ENCODE assay signal across 22 mouse cellular contexts in the genomic region with DNA sequence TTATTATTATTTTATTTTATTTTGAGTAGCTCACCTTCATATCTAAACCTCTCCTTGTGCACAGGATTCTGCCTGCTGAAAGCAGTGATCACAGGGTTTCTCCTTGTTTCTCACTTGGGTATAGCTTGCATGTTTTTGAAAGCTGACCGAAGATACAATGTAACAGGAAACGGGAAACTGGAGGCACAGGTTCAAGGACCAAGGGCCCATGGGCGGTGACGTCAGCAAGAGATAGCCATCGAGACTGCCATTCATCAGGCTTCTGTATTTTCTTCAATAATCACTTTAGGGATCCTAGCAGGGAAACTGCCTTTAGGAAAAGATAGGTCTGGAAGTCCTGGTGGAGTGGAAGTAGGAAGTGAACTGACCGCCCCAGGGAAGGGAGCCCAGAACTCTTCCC. TPM values are rescaled to one million over a fixed set of nuclear protein-coding genes. Genes with fewer than 3 reads are reported as not detected.
A peak's percentile ranks its signal among the peaks of the same experiment; 100 is the strongest.
DNase-seq lines count a peak whose midpoint lies in the region; ATAC-seq and TF ChIP-seq lines count a peak whose summit lies in the region.
"Had no signal": no experiment of that assay in that cellular context is flagged by ENCODE, and none has a peak within 500 bp of the region (broad histone marks: within the 10 kb centered on the region; RNA-seq: fewer than 3 reads in every experiment).

No protein-coding gene starts in this region.

- 0 out of 2 replicates have a peak overlapping the region, but pooled peaks have one; percentile 4 for H3K9ac ChIP-seq in hindbrain, embryonic 13.5 days
- no peak overlapping the region for H3K9ac ChIP-seq in hindbrain, embryonic 11.5 days (ENCODE audit: low read depth, low read length)

- peaks cover 38% of the 10 kb centered on the region for H3K4me1 ChIP-seq in hindbrain, embryonic 13.5 days (replicated peaks)
- peaks cover 13% of the 10 kb centered on the region; the same call in 1 of the 2 replicates for H3K4me1 ChIP-seq in hindbrain, embryonic 11.5 days (replicated peaks; ENCODE audit: control insufficient read depth, insufficient read depth, low read length)
- peaks cover 49% of the 10 kb centered on the region for H3K4me1 ChIP-seq in E14TG2a.4 (replicated peaks; ENCODE audit: low read depth, low read length)

- peaks cover 26% of the 10 kb centered on the region for H3K27me3 ChIP-seq in hindbrain, embryonic 13.5 days
- H3K27me3 ChIP-seq in hindbrain, embryonic 11.5 days (ENCODE audit: control insufficient read depth, insufficient read depth, low read length): peaks cover 18% of the 10 kb centered on the region
- H3K27me3 ChIP-seq in E14TG2a.4 (ENCODE audit: insufficient read depth, low read length): peaks cover 25% of the 10 kb centered on the region
- H3K27me3 ChIP-seq: CH12.LX, Patski had no signal

- H3K36me3 ChIP-seq in hindbrain, embryonic 13.5 days: peaks cover 80% of the 10 kb centered on the region
- H3K36me3 ChIP-seq in hindbrain, embryonic 11.5 days (ENCODE audit: control insufficient read depth, insufficient read depth, low read length): peaks cover 13% of the 10 kb centered on the region; the same call in 1 of the 2 replicates
- H3K36me3 ChIP-seq in E14TG2a.4 (ENCODE audit: insufficient read depth, low read length): peaks cover 45% of the 10 kb centered on the region

- no peak overlapping the region for H3K27ac ChIP-seq in hindbrain, embryonic 13.5 days
- H3K27ac ChIP-seq in hindbrain, embryonic 11.5 days (ENCODE audit: low read depth, low read length): no peak overlapping the region

- H3K9me3 ChIP-seq in hindbrain, embryonic 13.5 days: peaks cover 8% of the 10 kb centered on the region; the same call in 1 of the 2 replicates
- H3K9me3 ChIP-seq in hindbrain, embryonic 11.5 days (ENCODE audit: control insufficient read depth, low read length): no peaks in the 10 kb centered on the region
- no peaks in the 10 kb centered on the region; the same call in 1 of the 2 replicates for H3K9me3 ChIP-seq in E14TG2a.4 (ENCODE audit: low read length)

- no peak for TF ChIP-seq CTCF in E14TG2a.4 (conservative IDR thresholded peaks at IDR 0.05; ENCODE audit: low read length)

- no peak overlapping the region for H3K4me2 ChIP-seq in hindbrain, embryonic 13.5 days
- no peak overlapping the region for H3K4me2 ChIP-seq in hindbrain, embryonic 11.5 days (replicated peaks; ENCODE audit: low read depth, low read length)

- no peak for ATAC-seq in hindbrain, embryonic 13.5 days (ENCODE audit: low FRiP score)
- ATAC-seq in hindbrain, embryonic 11.5 days (ENCODE audit: low FRiP score): no peak
- ATAC-seq: activated CD4-positive, CD25-positive, alpha-beta regulatory T cell, adult 4 months; CD4-positive, CD25-positive, alpha-beta regulatory T cell, adult 4 months; Patski had no signal

- no peak for DNase-seq in hindbrain, embryonic 11.5 days (ENCODE audit: low spot score)
- peak; percentile 53 for DNase-seq in testis, postnatal 14 days (ENCODE audit: low spot score)
- DNase-seq in testis, postnatal 10 days (ENCODE audit: low spot score): no peak
- no peak for DNase-seq in frontal cortex, adult 2 months (ENCODE audit: extremely low spot score in 1 of 2, low spot score in 1 of 2)
- DNase-seq: adrenal gland, adult 2 months; adrenal gland, adult 8-10 months; adrenal gland, postnatal 10 days; adrenal gland, postnatal 14 days; adrenal gland, postnatal 25 days; adrenal gland, postnatal 36 days; B cell, adult 2 months; cerebellum, adult 11 months; cerebellum, adult 11-12 months; cerebellum, adult 18-20 months; cerebellum, adult 2 months had no signal

- 91% methylated on average over 6 of the region's 6 CpGs for WGBS in hindbrain, embryonic 13.5 days
- WGBS in hindbrain, embryonic 11.5 days: 89% methylated on average over 6 of the region's 6 CpGs

- no peak overlapping the region for H3K4me3 ChIP-seq in hindbrain, embryonic 13.5 days
- no peak overlapping the region for H3K4me3 ChIP-seq in hindbrain, embryonic 11.5 days (ENCODE audit: low read depth, low read length)
- 0 out of 2 replicates have a peak overlapping the region, but pooled peaks have one; percentile 0 for H3K4me3 ChIP-seq in E14TG2a.4 (replicated peaks; ENCODE audit: low read length)

RNA-seq across cellular contexts. Expression of gene Zfp46, which starts 7.2 kb away (rescaled TPM):
- 41.3 and 44.5 TPM in 2 replicates for polyA plus RNA-seq in hindbrain, embryonic 13.5 days (2015; fragmentation: Nextera tagmentation; extraction: Ambion mirVana)
- 26.2 and 33.1 TPM in 2 replicates for polyA plus RNA-seq in hindbrain, embryonic 11.5 days (2014; fragmentation: Nextera tagmentation; extraction: Ambion mirVana)
- 58.5 and 68.6 TPM in 2 replicates for polyA plus RNA-seq in frontal cortex, adult 2 months (2012; rRNA removed)

RNA-seq across cellular contexts. Expression of gene Hnrnpr, which starts 19.1 kb away (rescaled TPM):
- polyA plus RNA-seq in hindbrain, embryonic 13.5 days (2015; fragmentation: Nextera tagmentation; extraction: Ambion mirVana): 234 and 252 TPM in 2 replicates
- polyA plus RNA-seq in hindbrain, embryonic 11.5 days (2014; fragmentation: Nextera tagmentation; extraction: Ambion mirVana): 194 and 200 TPM in 2 replicates
- polyA plus RNA-seq in frontal cortex, adult 2 months (2012; rRNA removed): 65.9 and 73.2 TPM in 2 replicates

RNA-seq across cellular contexts. Expression of gene Tcea3, which starts 44.2 kb away (rescaled TPM):
- polyA plus RNA-seq in hindbrain, embryonic 13.5 days (2015; fragmentation: Nextera tagmentation; extraction: Ambion mirVana): 2.2 and 2.4 TPM in 2 replicates
- 3.1 and 5.2 TPM in 2 replicates for polyA plus RNA-seq in hindbrain, embryonic 11.5 days (2014; fragmentation: Nextera tagmentation; extraction: Ambion mirVana)
- 0.86 and 0.99 TPM in 2 replicates for polyA plus RNA-seq in frontal cortex, adult 2 months (2012; rRNA removed)
- polyA plus RNA-seq: G1E had no signal
